Mouse (Mus musculus) small intestine, adult 2 months (tissue): Measurements from ENCODE around the gene H2-M5.

Source experiments
- CTCF ChIP-seq: fragments of 200-500 bp; IDR thresholded peaks from 2 replicates; pipeline ENCODE4 v1.5.1; 2012; ENCODE audit warnings: low read depth, mild to moderate bottlenecking, control low read depth, inconsistent platforms, low read length, moderate library complexity, mixed read lengths; ENCODE audit not compliant: insufficient replicate concordance, insufficient read length; ENCODE audit errors: extremely low read depth
- POLR2A ChIP-seq: fragments of 200-500 bp; IDR thresholded peaks from 2 replicates; pipeline ENCODE4 v1.6.1; 2012; ENCODE audit warnings: low read depth, mild to moderate bottlenecking, control low read depth, inconsistent platforms, low read length, moderate library complexity

GRCm38 (mm10) chr17:36997033-36997735, 7.8 kb upstream of the H2-M5 start:
- TF ChIP-seq POLR2A (no peak), CTCF (peak; percentile 86; the same call in 1 of the 2 replicates)
